Comparison of ENCODE assay signal across 10 mouse cellular contexts in genomic region chr11:88470599-88470998, GRCm38 (mm10).
DNase-seq lines count a peak whose midpoint lies in the region; ATAC-seq lines count a peak whose summit lies in the region.
"Had no signal": no experiment of that assay in that cellular context is flagged by ENCODE, and none has a peak within 500 bp of the region (broad histone marks: within the 10 kb centered on the region; RNA-seq: fewer than 3 reads in every experiment).

No protein-coding gene starts in this region.

- peaks cover 46 to 65% of the 10 kb centered on the region in 2 experiments for H3K4me1 ChIP-seq in heart, embryonic 14.5 days (ENCODE audit: control insufficient read depth in 2 of 2, insufficient read depth in 2 of 2, low read length in 2 of 2)
- H3K4me1 ChIP-seq in liver, embryonic 11.5 days (replicated peaks; ENCODE audit: control insufficient read depth, insufficient read depth, low read length): peaks cover 23% of the 10 kb centered on the region
- peaks cover 67% of the 10 kb centered on the region for H3K4me1 ChIP-seq in hindbrain, embryonic 12.5 days
- peaks cover 19% of the 10 kb centered on the region for H3K4me1 ChIP-seq in liver, embryonic 13.5 days (replicated peaks)

- DNase-seq in heart, postnatal 4 days: no peak
- no peak for DNase-seq in liver, embryonic 11.5 days (ENCODE audit: low spot score)
- DNase-seq in liver: no peak
- no peak for DNase-seq in liver, embryonic 13.5 days
- no peak for DNase-seq in right cerebral cortex, postnatal 25 days
- DNase-seq: cerebellum, postnatal 10 days had no signal

- ATAC-seq in heart, embryonic 14.5 days (ENCODE audit: insufficient number of reproducible peaks, insufficient read depth, low FRiP score, low read depth): no peak; the same call in 1 of the 2 replicates
- peak; percentile 58 for ATAC-seq in liver, embryonic 11.5 days (replicated peaks; ENCODE audit: low FRiP score)
- ATAC-seq in hindbrain, embryonic 12.5 days (ENCODE audit: low FRiP score): no peak
- ATAC-seq in liver, embryonic 13.5 days (ENCODE audit: low read depth): peak; percentile 66

- H3K36me3 ChIP-seq in heart, embryonic 14.5 days (ENCODE audit: control insufficient read depth, insufficient read depth, low read length): no peaks in the 10 kb centered on the region
- H3K36me3 ChIP-seq in liver, embryonic 11.5 days (ENCODE audit: control insufficient read depth, insufficient read depth, low read length): no peaks in the 10 kb centered on the region
- H3K36me3 ChIP-seq in hindbrain, embryonic 12.5 days: 0 out of 2 replicates have a peak, but pooled peaks cover 5% of the 10 kb centered on the region
- H3K36me3 ChIP-seq in liver, embryonic 13.5 days: no peaks in the 10 kb centered on the region
- H3K36me3 ChIP-seq: limb, embryonic 15.5 days had no signal

- H3K9me3 ChIP-seq in heart, embryonic 14.5 days (ENCODE audit: control insufficient read depth, low read length): no peaks in the 10 kb centered on the region
- no peaks in the 10 kb centered on the region for H3K9me3 ChIP-seq in liver, embryonic 11.5 days (ENCODE audit: control insufficient read depth, low read length)
- H3K9me3 ChIP-seq in hindbrain, embryonic 12.5 days (replicated peaks): no peaks in the 10 kb centered on the region
- no peaks in the 10 kb centered on the region for H3K9me3 ChIP-seq in liver, embryonic 13.5 days (replicated peaks)
- H3K9me3 ChIP-seq: limb, embryonic 15.5 days had no signal

- H3K4me2 ChIP-seq in heart, embryonic 14.5 days (ENCODE audit: low read length): peak overlapping the region; percentile 34
- no peak overlapping the region for H3K4me2 ChIP-seq in liver, embryonic 11.5 days
- H3K4me2 ChIP-seq in hindbrain, embryonic 12.5 days (replicated peaks): no peak overlapping the region
- H3K4me2 ChIP-seq in liver, embryonic 13.5 days: no peak overlapping the region
- H3K4me2 ChIP-seq: limb, embryonic 15.5 days had no signal

- no peaks in the 10 kb centered on the region for H3K27me3 ChIP-seq in heart, embryonic 14.5 days (ENCODE audit: control insufficient read depth, insufficient read depth, low read length)
- H3K27me3 ChIP-seq in liver, embryonic 11.5 days (replicated peaks; ENCODE audit: control insufficient read depth, insufficient read depth, low read length): no peaks in the 10 kb centered on the region
- no peaks in the 10 kb centered on the region for H3K27me3 ChIP-seq in hindbrain, embryonic 12.5 days
- no peaks in the 10 kb centered on the region for H3K27me3 ChIP-seq in liver, embryonic 13.5 days
- H3K27me3 ChIP-seq: limb, embryonic 15.5 days had no signal

- no peak overlapping the region for H3K4me3 ChIP-seq in heart, embryonic 14.5 days (ENCODE audit: control insufficient read depth in 1 of 2, insufficient read depth in 1 of 2, low read depth in 1 of 2, low read length in 2 of 2)
- no peak overlapping the region for H3K4me3 ChIP-seq in liver, embryonic 11.5 days (ENCODE audit: low read depth, low read length)
- H3K4me3 ChIP-seq in hindbrain, embryonic 12.5 days: no peak overlapping the region
- no peak overlapping the region for H3K4me3 ChIP-seq in liver, embryonic 13.5 days (replicated peaks)
- H3K4me3 ChIP-seq: limb, embryonic 15.5 days had no signal

- H3K27ac ChIP-seq in heart, embryonic 14.5 days (replicated peaks in 1 of 2; ENCODE audit: control insufficient read depth in 1 of 2, insufficient read depth in 1 of 2, low read depth in 2 of 2, low read length in 2 of 2): peak overlapping the region; percentile 88 to 89
- peak overlapping the region; percentile 16; the same call in 1 of the 2 replicates for H3K27ac ChIP-seq in liver, embryonic 11.5 days (ENCODE audit: low read depth, low read length)
- H3K27ac ChIP-seq in hindbrain, embryonic 12.5 days: peak overlapping the region; percentile 81
- H3K27ac ChIP-seq in liver, embryonic 13.5 days: no peak overlapping the region; the same call in 1 of the 2 replicates
- H3K27ac ChIP-seq: limb, embryonic 15.5 days; macrophage had no signal

- H3K9ac ChIP-seq in heart, embryonic 14.5 days (ENCODE audit: low read length): peak overlapping the region; percentile 40
- H3K9ac ChIP-seq in liver, embryonic 11.5 days (ENCODE audit: low read depth, low read length): no peak overlapping the region
- no peak overlapping the region for H3K9ac ChIP-seq in hindbrain, embryonic 12.5 days
- no peak overlapping the region for H3K9ac ChIP-seq in liver, embryonic 13.5 days
- H3K9ac ChIP-seq: limb, embryonic 15.5 days had no signal

Comparison
In these comparisons a context has a peak if more than half of its experiments do, and no peak if none do; other contexts are left out.
1. ATAC-seq: peak in liver, embryonic 11.5 days (single experiment) and liver, embryonic 13.5 days (single experiment); none in heart, embryonic 14.5 days (single experiment) and hindbrain, embryonic 12.5 days (single experiment).